Mouse (Mus musculus) bone marrow macrophage, adult 2 months (primary cell): ENCODE measurements around the gene Gas2. TPM values are rescaled to one million over a fixed set of nuclear protein-coding genes. Genes with fewer than 3 reads are reported as not detected.

Experiments
- H3K27ac ChIP-seq: 2 replicates; pipeline ENCODE4 v1.5.1; 2012; ENCODE audit warnings: low read depth, low read length; ENCODE audit not compliant: insufficient read depth
- H3K4me1 ChIP-seq: 2 replicates; pipeline ENCODE4 v1.6.1; 2012; ENCODE audit warnings: low read length; ENCODE audit not compliant: control insufficient read depth, insufficient read depth
- H3K4me3 ChIP-seq: 2 replicates; pipeline ENCODE4 v1.5.1; 2012; ENCODE audit warnings: mild to moderate bottlenecking, low read length, moderate library complexity; ENCODE audit not compliant: insufficient read depth
- CTCF ChIP-seq: IDR thresholded peaks from 2 replicates; pipeline ENCODE4 v1.5.1; 2012; ENCODE audit warnings: low read depth, mild to moderate bottlenecking, low read length, moderate library complexity
- POLR2A ChIP-seq: IDR thresholded peaks from 2 replicates; pipeline ENCODE4 v1.6.1; 2012; ENCODE audit warnings: mild to moderate bottlenecking, low read depth, low read length, borderline replicate concordance
- polyA plus RNA-seq: library from polyadenylated mRNA; stranded (reverse); fragments of >200 nt; gene quantifications from 2 replicates; pipeline ENCODE4 v1.2.4, GENCODE M21; 2012; ENCODE audit not compliant: missing spikeins, insufficient read depth, insufficient read length

Gene Gas2
- polyA plus RNA-seq, 1 experiment = 2.1 TPM

DNA sequence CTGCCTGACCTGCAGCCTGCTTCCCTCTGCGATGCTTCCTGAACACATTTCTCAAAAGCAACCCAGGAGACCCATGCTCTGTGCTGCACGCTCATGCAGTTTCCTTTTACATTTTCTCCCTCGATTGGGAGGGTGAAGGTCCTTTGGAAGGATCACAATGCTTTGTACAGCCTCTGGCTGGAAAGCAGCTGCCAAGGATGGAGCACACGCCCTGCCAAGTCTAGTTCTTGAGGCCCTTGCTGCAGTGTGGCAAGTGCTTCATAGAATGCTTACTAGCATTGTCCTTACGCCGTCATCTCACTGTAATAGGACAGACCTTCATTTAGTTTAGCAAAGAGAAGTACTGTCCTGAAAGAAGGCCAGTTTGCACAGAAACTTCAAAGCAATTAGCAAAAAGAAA is 37.3 kb downstream of the Gas2 start:
- TF ChIP-seq CTCF = no peak
- TF ChIP-seq POLR2A = no peak
- no peak overlapping the region for H3K27ac ChIP-seq
- H3K4me1 ChIP-seq = 0 out of 2 replicates have a peak, but pooled peaks cover 2% of the 10 kb centered on the region
- no peak overlapping the region for H3K4me3 ChIP-seq

DNA sequence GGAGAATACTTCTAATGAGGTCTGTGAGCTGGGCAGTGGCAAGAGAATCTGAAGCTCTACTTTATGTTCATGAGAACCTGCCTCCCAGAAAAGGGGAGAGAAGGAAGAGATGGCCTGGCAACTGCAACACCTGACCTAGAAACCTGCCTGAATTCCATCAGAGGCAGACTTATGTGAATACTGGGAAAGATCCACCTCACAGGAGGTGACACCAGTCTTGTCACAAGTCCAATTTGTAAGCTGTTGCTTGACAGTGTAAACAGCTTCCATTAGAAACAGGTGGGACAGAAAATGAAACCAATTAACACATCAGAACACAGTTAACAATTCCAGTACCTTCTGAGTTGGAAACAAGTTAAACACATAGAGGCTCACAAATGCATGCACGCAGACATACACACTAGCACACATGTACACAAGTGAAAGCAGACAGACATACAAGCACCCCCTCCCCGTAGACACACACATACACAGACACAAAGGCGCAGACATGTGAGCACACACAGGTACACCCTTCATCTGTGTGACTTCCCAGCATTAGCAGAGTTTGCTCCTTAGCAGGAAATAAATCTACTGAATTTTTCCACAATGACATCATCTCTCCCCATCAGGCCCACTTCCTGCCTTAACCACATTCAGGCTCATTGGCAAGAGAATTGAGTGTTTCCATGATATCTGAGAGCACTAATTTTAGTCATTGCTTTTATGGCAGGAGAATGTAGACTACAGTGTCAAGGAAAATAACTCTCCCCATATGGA is 51.7 kb downstream of the Gas2 start:
- H3K27ac ChIP-seq = no peak overlapping the region
- peaks cover 25% of the 10 kb centered on the region for H3K4me1 ChIP-seq
- no peak overlapping the region for H3K4me3 ChIP-seq
- no peak for TF ChIP-seq POLR2A
- TF ChIP-seq CTCF = no peak

DNA sequence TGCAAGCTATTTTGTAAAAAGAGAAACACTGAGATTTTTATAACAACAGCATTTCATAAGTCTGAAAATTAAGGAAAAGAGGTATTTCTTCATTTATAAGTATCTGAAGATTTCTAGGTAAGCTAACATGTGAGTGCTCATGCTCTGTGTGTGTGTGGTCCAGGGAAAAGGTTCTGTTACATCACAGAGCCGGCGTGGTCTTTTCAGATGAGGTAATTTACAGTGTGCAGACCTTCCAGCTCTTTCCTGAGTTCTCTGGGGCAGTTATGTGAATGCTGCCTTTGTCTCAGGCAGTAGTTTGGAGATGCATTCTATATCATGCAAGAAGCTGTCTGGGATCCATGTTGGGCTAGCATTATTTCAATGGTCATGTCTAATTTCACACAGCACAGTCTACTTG is 52.3 kb downstream of the Gas2 start:
- Histone ChIP-seq H3K4me3 (no peak overlapping the region), H3K4me1 (peaks cover 25% of the 10 kb centered on the region), H3K27ac (no peak overlapping the region)
- TF ChIP-seq POLR2A (no peak), CTCF (no peak)

DNA sequence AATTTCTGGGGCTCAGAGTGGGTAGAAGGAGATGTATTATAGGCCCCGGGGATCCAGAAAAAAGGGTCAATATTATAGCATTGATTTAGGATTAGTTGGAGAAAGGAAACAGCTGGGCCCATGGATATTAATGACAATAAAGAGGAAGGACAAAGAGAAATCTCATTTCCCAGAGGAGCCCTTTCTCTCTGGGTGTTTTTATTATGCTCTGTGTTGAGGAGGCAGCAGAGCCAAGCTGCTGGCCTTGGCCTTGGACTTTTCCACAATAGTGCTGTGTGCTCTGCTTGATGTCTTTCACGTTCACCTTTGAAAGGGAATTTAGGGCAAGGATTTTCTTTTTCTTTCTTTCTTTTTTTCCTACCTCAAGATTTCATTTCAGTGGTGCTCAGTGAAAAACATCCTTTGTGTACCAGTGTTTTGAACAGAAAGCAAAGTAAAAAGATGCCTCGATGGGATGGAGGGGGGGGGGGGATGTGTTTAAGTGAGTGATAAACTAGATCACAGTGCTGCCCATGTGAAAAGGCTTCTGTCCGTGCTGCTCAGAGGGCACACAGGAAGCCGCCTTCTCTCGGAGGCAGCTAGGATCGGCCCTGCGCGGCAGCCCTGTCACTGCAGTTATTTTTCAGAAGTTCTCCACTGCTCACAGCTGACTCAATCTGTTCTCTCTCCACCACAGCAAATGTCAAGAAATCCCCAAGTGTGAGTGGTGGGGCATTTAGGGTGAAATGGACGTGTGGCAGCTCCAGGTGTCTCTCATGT is 67.1 kb downstream of the Gas2 start:
- H3K4me1 ChIP-seq = no peaks in the 10 kb centered on the region
- TF ChIP-seq CTCF (no peak), POLR2A (no peak)
- no peak overlapping the region for H3K27ac ChIP-seq
- H3K4me3 ChIP-seq = no peak overlapping the region

DNA sequence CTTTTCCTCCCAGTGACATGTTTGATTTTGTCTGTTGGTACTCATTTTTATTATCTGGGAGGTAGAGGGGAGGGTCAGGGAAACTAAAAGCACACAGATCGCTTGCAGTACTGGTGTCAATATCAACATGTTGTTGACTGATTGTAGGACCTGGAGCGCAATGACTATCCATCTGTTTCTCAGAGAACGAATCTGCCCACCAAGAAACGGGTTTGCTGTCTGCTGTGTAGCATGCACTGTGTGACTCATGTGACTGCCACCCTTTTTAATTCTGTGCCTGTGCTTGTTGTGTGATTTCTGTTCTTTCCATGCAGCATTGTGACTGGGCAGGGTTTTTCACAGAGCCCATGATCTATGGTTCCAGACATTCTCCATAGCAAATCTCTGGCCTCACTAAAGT is 69.4 kb downstream of the Gas2 start:
- TF ChIP-seq POLR2A (no peak), CTCF (no peak)
- Histone ChIP-seq H3K27ac (no peak overlapping the region), H3K4me1 (no peaks in the 10 kb centered on the region), H3K4me3 (no peak overlapping the region)

DNA sequence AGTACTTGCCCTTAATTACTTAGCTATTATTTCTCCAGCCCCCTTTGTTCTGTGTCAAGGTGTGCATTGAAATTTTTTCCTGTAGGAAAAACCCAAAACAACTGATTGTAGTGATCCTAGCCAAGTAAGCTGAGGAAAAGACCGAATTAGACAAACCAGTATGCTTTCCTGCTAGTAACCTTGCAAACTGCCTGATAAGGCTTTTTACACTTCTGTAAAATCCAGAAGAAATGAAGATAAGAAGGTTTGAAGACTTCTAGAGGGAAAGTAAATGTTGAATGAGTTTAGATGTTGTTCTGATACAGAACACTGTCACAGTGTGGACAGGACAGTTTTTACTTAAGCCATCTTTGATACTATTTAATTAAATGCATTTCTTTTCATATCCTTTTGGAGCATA is 75.5 kb downstream of the Gas2 start:
- Histone ChIP-seq H3K4me3 (no peak overlapping the region), H3K27ac (no peak overlapping the region), H3K4me1 (no peaks in the 10 kb centered on the region)
- TF ChIP-seq CTCF (no peak), POLR2A (no peak)

DNA sequence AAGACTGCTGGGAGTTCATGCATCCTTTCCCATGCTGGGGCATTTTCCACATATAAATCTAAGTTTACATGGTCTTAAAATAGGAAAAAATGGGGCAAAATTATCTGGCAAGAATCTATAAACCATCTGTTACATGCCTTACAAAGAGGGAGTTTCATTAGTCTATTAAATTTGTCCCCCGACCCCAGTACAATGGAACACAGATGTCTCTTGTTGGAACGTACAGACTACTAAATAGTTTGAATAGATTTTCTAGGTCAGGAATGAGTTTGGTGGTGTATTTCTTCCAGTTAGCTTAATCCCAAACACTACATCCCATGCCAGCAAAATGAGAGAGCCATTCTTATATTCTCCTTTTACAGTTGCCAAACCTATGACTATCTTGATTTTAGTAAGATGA is 78.6 kb downstream of the Gas2 start:
- Histone ChIP-seq H3K4me3 (no peak overlapping the region), H3K27ac (no peak overlapping the region), H3K4me1 (no peaks in the 10 kb centered on the region)
- TF ChIP-seq CTCF (no peak), POLR2A (no peak)

DNA sequence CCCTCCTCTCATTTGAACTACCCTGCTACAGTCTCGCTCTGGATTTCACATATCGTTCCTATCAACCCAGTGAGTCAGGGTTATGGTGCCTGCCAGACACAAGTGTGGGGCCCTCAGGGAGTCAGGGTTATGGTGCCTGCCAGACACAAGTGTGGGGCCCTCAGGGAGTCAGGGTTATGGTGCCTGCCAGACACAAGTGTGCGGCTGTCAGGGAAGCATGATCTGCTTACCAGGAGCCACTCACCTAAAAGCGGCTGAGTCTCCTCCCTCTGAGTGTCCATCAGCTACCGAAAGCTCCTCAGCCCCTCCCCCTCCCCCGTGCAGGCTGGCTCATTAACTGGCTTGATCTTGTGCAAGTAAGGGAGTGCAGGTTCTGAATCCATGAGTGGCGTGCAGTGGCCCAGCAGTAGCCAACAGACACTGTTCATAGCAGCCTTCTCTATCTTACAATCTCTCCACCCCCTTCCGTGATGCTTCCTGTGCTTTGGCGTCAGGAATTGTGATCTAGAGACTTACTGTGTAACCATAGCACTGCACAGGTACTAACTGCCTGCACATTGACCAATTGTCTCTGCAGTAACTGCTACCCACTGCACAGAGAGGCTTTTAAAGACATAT is 93.7 kb downstream of the Gas2 start:
- Histone ChIP-seq H3K27ac (no peak overlapping the region), H3K4me1 (no peaks in the 10 kb centered on the region), H3K4me3 (no peak overlapping the region)
- TF ChIP-seq CTCF (no peak), POLR2A (no peak)

DNA sequence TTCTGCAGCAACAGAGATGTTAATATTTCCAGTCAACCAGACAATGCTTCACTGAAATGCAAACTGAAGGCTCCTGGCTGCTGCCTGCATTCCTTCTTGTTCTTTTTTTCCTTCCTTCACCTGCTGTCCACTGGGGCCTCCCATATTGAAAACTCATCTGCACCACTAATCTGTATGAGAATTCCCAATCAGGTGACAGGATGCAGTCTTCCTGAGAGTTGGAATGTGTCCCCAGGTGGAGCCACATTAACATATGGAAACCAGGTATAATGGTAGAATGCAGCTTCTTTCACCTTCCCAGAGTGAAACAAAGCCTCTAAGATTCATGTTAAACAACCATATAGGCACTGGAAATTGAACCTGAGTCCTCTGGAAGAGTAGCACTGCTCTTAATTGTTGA is 96.0 kb downstream of the Gas2 start:
- H3K27ac ChIP-seq = no peak overlapping the region
- TF ChIP-seq CTCF (no peak), POLR2A (no peak)
- H3K4me1 ChIP-seq = no peaks in the 10 kb centered on the region
- H3K4me3 ChIP-seq = no peak overlapping the region

DNA sequence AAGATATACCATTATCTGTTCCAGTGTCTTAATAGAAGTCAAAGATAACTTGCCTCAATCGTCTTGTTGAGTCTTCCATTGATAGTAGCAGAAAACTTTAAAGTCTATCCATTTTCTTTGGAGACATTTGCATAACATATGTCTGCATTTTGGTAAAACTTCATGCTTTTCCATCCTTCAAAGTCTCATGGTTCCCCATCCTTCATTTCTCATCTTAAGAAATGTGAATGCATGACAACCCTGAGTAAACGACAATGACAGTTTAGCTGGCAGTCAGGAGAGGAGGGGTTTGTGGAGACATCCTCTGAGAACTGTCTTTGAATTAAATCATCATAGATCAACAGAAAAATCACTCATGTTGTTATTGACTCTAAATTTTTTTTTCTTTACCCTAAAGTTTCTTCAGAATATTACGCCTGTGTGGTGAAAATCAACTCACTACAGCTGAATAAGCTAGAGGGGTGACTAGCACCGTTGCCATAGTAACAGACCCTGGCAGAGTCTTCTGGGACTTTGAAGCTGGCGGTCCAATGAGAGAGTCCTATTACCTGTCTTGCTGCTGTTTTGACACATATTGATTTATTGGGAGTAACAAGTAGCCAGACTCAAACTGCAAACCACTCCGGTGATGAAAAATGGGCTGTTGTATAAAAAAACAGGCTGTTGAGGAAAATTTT is 99.0 kb downstream of the Gas2 start:
- Histone ChIP-seq H3K4me1 (no peaks in the 10 kb centered on the region), H3K27ac (no peak overlapping the region), H3K4me3 (no peak overlapping the region)
- TF ChIP-seq CTCF = no peak
- no peak for TF ChIP-seq POLR2A
